Mouse (Mus musculus) monocyte, adult 2 months (primary cell): ENCODE measurements around the gene Defb30.

Experiments
- DNase-seq, 2 experiments: peaks; one replicate each; pipeline ENCODE4 v3.0.0; 2022; ENCODE audit warnings: low spot score in 2 of 2, low read depth in 1 of 2

The Defb30 gene

GRCm38 (mm10) chr14:63049910-63050370, at the start of gene Defb30:
TSS of gene Defb30 (minus strand) at chr14:63049960.
- DNase-seq, result no peak

GRCm38 (mm10) chr14:63067708-63068107, 17.9 kb upstream of the Defb30 start:
- DNase-seq, result no peak

GRCm38 (mm10) chr14:63066630-63067310, 17.0 kb upstream of the Defb30 start:
- DNase-seq, result peak in 1 of 2 experiments; percentile 31

- DNase-seq, result no peak
Observed at GRCm38 (mm10) chr14:63065391-63065790, 15.6 kb upstream of the Defb30 start.

- DNase-seq, result no peak
Observed at GRCm38 (mm10) chr14:63062184-63062583, 12.4 kb upstream of the Defb30 start.

GRCm38 (mm10) chr14:63060361-63060760, 10.6 kb upstream of the Defb30 start:
- DNase-seq, result no peak

- DNase-seq, result no peak
Observed at GRCm38 (mm10) chr14:63054729-63055128, 5.0 kb upstream of the Defb30 start.

- peak; percentile 37 to 70 for DNase-seq
Observed at GRCm38 (mm10) chr14:63050769-63051168, 1.0 kb upstream of the Defb30 start.

- DNase-seq, result no peak
Observed at GRCm38 (mm10) chr14:63046691-63047090, 3.1 kb downstream of the Defb30 start, which contains the start of gene Defb42. TSS of gene Defb42 (plus strand) at chr14:63046991.

GRCm38 (mm10) chr14:63020524-63021156, 29.1 kb downstream of the Defb30 start:
- no peak for DNase-seq

GRCm38 (mm10) chr14:63014667-63015066, 35.1 kb downstream of the Defb30 start:
- DNase-seq, result no peak

- DNase-seq, result no peak
Observed at GRCm38 (mm10) chr14:63013082-63013481, 36.7 kb downstream of the Defb30 start.

GRCm38 (mm10) chr14:63011471-63011870, 38.3 kb downstream of the Defb30 start, which contains the start of gene Defb43:
TSS of gene Defb43 (plus strand) at chr14:63011771.
- no peak for DNase-seq

GRCm38 (mm10) chr14:63002588-63002987, 47.2 kb downstream of the Defb30 start:
- no peak for DNase-seq

GRCm38 (mm10) chr14:62998977-62999376, 50.8 kb downstream of the Defb30 start:
- DNase-seq, result no peak

- no peak for DNase-seq
Observed at GRCm38 (mm10) chr14:62997777-62998176, 52.0 kb downstream of the Defb30 start, which contains the start of gene Defb47. TSS of gene Defb47 (plus strand) at chr14:62998077.

- no peak for DNase-seq
Observed at GRCm38 (mm10) chr14:62991849-62992510, 57.8 kb downstream of the Defb30 start.

GRCm38 (mm10) chr14:62991271-62991670, 58.5 kb downstream of the Defb30 start:
- DNase-seq, result no peak

GRCm38 (mm10) chr14:62984410-62984809, 65.3 kb downstream of the Defb30 start, which contains the start of gene Defb48:
TSS of gene Defb48 (minus strand) at chr14:62984510.
- no peak for DNase-seq
